Mouse (Mus musculus) adrenal gland, postnatal 4 days (tissue): ENCODE measurements at regions not wholly inside any gene's neighbourhood (a gene's known extent, or its start where the extent isn't known, plus 50 kb on each side); places are given as distances from the start of the nearest gene placed in this dataset.

Experiments used
- DNase-seq, 2 experiments: peaks; one replicate each; pipeline ENCODE4 v3.0.0; 2021 to 2022; ENCODE audit warnings: low spot score in 2 of 2, mixed read lengths in 2 of 2

DNA sequence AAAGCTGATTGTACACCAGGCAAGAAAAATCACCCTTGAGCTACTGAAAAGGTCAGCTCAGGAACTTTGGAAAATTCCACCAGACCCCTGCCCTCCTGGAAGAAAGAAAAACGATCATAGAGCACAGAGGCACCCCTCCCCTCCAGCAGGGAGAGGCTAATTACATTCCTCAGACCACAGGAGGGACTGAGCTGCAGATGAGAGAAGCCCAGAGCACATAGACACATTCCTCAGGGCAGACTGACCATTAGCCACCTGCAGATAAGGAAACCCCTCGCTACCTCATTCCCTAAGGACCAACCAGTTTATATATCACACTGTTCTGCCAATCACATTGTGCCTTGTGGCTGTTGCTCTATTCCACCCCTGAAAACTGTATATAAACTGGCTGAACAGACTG is 230.3 kb downstream of the Parp8 start:
- no peak for DNase-seq

DNA sequence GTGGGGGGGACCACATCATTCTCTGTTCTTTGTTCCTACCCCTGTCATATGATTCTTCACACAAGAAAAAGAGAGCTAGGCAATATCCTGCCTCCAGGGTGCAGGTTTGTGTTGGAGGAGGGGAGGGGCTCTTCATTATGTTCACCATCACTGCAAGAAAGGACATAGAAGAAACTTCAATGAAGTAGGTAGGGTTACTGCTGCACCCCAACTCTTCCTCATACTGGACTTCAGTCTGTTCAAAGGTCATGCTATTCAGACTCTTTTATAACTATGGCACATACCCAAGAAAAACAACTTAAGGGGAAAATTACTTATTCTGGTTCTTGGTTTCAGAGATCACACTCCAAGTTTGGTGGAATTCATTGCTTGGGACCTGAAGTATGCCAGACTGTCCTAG is 243.7 kb downstream of the Parp8 start:
- DNase-seq, result no peak

DNA sequence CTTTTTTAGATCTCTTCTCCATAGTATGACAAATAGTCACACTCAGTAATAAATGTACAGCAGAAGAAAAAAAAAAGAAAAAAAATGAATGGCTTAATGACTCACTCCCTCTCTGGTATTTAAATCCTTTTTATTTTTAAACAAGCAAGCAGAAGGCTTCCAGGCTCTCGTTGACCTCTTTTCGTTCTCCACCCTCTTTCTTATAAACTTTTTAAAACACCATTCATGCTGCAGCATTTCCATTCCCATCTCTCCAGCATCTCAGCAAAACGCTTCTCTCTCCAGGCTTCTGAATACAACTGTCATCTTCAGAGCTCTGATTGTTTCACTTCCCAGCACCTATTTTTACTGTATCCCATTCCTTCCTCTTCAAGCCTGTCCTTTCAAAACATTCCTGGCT is 259.8 kb downstream of the Parp8 start:
- DNase-seq, result no peak

DNA sequence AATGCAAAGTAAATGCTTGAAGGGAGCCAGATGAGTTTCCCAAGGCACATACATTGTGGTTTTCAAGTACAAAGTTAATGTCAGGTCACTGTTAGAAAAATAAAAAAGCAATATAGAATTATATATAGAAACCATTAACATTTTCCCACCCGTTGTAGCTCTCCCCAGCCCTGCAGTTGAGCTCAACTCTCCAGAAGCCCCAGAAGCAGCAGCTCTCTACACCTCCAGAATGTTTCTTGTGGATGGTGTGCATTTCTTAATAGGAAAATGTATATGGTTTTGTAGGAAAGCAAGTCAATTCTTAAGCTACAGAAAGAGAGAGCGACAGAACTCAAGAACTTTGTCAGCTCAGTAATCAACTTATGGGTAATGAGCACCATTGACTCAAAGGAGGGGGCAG is 265.4 kb downstream of the Parp8 start:
- DNase-seq, result no peak

DNA sequence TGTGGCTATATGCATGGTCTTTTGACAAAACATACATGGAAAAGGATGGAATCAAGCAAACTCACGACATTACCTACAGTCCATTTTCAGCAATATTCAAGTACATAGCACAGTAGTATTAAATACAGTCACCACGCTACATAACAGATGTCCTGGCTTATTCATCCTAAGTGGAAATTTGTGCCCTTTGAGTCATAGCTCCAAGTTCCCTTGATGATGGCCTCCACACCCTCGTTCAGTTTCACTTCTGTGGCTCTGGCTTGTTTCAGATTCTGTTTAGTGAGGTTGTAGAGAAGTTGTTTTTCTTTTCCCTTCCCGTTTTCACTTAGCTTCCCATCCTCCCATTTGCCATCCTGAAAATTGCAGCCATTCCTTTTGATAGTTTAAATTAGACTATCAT is 284.5 kb downstream of the Parp8 start:
- DNase-seq, result no peak

DNA sequence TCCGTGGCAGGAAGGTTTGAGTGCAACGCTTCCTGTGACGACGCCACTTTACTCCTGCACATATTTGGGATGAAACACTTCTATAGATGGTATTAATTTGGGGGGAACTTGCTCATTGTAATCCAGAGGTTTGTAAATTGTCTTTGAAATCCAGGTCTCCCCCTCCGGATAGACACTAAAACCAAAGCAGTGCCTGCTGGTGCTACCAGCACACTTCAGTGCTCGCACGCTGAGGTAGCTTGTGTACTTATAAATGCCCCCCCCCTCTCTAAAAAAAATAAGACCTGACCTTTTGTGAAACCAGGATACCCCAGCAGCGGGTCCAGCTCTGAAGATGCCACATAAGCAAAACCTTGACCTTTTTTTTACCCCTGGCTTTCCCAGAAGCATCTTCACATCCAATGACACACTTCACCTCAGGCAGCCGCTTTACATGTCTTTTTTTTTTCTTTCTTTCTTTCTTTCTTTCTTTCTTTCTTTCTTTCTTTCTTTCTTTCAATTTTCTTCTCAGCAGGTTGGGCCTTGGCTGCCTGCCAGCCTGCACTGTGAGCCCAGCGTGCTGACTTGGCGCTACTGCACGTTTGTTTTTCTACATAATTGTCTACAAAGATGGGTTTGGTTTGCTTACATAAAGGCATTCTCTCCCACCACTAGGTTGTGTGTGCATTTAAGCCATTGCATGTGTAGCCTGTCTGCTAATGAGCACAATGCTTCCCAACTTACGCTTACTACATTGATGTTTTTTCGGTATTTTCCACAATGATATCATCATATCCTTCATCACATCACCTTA is 301.8 kb downstream of the Parp8 start:
- DNase-seq, result no peak

DNA sequence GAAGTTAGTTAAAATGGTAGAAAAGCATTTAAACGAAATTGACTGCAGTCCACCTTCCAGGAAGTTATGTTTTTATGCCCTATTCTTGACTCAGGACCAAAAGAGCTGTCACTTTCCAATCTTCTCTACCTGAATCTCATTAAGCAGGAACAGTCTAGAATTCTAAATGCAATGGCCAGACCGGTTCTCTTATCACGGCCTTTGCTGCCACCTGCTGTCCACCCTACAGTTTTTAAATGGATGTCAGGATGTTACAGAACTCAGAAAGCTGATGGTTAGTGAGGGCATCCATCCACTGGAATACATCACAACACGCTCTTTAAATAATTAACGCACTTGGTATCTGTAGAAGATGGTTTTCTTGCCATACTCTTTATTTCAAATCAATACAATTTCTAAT is 310.5 kb downstream of the Parp8 start:
- DNase-seq, result no peak

DNA sequence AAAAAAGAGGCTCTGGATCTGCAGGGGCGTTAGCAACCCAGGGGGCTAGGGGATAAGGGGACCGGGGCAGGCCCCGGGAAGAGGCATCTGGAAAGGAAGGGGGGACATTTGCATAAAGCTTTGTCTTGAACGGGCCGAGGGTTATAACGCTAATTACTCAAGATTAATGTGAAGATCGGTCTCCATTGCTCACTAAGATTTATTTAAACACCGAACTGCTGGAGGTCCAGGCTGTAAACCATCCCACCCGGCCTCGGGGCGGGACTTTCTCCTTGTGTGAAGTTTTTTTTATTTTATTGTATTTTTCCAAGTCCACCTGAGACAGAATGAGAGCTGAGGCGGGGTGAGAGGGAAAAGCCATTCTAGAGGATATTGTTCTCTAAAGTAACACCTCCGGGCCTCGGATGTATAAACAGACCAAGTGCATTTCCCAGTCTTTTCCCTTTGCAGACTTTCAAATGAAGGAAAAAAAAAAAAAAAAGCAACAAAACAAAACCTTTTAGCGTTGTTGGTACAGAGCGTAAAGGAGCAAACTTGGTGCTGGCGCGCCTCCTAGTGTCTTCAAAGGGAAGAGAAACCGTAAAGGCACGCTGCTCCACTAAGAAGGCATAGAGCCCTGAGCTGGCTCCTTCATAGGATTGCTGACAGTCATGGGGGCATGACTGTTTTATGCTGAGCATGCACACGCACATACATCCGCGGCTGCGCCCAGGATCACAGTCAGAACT is 313.3 kb downstream of the Parp8 start:
- DNase-seq, result peak in 1 of 2 experiments; percentile 36

DNA sequence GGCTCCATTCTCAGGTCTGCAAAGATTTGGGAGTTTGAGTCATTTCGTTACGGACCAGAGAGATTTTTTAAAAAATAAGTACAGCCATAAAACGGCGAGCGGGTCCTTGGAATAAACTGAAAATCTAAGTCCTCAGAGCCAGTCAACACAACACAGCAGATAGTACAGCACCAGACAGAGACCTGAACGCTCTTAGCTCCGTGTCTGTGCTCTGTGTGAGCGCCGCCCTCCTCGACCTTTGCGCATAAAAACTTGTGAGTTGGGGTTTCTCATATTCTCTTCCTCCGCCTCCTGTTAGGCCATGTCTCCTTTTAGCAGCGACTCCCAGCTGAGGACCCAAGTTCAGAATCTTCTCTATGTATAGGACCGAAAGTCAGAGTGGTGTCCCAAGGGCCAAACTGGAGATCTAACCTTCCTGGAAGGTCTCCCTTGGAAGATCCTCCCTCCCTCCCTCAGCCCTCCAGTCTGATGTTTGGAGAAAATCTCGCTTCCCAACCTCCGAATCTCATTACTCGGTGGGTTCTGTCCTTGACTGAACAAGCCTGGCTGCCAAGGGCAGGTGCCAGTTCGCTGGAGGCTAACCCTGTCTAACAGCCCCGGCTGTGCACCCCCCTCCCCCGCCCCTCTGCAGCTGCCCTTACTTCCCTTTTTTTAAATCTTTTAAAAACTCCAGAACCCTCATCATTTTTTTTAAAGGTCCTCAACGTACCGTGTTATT is 314.0 kb downstream of the Parp8 start:
- DNase-seq, result no peak

DNA sequence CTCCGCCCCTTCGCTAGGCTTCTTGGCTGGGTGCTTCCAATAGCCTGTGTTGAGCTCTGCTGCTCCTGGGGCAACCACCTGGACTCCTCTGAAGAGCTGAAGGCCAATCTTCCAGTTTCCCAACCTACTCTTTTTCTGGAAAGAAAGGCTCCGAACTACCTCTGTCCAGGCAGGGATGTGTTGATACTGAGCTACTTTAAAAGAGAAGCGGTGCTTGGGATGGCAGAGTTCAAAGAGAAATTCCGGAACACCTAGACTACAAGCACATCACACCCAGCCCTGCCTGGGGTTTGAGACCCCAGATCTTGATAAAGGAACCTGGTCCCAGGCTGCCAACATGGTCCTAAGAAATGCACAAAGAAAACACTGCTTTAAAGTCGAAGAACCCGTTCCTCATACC is 315.7 kb downstream of the Parp8 start:
- DNase-seq, result no peak

DNA sequence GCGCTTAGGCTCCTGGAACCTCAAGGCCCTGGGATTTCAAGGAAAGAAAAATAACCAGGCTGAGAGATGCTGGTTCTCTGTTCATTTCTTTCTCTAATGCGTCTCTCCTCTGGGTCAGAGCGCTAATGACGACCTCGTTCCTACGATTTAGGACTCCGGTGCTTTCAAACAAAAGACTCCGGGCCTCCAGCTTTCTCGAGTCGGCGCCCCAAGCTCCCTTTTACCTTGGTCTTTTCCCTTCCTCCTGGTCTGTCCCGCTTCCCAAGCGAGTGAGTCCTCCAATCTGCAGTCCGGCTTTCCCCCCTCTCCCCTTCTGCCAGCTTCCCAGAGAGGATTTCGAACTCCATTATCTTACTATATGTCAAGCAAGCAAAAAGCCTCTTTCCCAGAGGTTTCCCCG is 316.5 kb downstream of the Parp8 start:
- DNase-seq, result no peak

DNA sequence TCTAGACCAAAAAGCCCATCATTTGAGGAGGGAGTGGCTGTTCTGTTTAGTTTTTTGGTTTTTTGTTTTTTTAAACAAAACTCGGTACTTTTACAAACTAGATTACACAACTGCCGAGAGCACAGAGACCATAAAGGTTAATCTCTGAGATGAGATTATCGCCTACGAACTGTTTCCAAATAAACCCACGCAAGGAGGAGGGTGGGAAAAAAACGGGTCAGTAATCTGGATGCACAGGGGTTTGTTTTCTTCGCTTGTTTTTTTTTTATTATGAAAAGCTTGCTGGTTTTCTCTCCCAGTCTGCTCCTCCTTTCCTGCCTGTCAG is 316.9 kb downstream of the Parp8 start:
- no peak for DNase-seq

DNA sequence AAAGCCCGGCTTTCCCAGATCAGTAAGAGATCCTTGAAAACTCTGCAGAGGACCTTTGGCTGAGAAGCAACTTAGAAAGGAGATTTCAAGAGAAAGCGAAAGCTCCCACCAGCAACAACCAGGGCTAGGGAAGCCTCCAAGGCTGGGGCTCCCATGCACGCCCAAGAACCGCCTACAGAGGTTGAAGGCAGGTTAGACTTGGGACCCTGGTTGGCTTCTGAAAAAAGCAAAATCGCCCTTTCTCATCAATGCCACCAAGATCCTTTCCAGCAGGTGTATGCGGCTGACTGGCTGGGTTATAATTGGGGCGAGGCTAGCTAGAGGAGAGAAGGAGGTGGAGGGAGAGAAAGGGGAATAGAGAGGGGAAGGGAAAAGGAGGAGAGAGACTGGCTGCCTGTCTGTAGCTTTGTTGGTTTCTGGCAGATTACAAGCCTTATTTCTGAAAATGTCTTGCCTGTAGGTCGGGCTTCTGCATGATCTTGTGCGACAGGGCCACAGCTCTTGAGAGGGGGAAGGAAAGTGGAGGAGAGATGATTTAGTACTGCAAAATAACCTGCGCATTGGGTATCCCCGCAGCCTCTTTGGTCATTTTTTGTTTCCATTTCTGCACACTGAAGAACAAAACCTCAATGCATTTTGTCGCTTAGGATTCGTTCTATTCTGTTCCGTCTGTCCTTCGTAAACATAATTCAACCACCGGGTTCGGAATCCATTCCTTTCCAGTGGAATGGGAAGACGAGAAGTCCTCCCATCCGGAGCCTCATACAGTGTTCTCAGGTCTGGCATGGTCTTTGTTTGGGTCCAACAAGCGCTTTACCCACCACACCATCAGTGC is 317.5 kb downstream of the Parp8 start:
- no peak for DNase-seq

DNA sequence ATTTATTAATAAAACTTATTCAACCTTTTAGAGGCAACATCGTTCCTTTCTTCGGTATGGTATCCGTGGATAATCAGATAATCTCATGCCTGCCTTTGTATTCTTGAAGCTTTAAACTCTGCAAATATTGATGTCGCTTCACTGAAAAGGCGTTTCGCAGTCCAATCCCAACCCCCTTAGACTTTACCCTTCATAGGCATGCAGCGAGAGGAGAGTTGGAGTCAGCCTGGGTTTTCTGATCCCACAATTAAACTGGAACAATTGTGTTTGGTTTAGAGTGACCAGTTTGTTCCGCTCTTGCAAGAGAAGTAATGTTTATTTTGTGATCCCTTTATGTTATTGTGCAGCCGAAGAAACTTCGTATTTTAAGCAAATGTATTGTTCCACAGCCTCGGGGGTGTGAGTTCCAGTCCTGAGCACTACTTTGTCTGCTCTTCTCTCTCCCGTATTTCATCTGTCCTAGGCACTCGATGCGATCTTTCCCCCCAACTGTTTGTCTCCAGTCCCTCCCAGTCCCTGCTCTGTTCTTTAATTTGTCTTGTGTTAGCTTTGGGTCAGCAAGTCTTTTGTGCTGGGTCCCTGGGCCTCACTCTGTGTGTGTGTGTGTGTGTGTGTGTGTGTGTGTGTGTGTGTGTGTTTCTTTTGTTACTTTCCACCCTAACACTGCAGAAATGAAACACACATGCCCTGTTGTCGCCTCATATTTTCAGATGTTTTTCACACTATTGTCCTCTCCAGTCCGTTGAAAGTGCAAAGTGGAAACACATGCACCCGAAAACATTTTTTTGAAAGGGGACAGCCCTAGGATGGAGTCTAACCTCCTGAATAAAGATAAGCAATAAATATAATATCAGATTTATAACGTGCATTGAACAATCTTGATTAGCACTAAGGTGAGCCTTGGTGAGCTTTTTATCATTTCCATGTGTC is 318.7 kb downstream of the Parp8 start:
- no peak for DNase-seq

DNA sequence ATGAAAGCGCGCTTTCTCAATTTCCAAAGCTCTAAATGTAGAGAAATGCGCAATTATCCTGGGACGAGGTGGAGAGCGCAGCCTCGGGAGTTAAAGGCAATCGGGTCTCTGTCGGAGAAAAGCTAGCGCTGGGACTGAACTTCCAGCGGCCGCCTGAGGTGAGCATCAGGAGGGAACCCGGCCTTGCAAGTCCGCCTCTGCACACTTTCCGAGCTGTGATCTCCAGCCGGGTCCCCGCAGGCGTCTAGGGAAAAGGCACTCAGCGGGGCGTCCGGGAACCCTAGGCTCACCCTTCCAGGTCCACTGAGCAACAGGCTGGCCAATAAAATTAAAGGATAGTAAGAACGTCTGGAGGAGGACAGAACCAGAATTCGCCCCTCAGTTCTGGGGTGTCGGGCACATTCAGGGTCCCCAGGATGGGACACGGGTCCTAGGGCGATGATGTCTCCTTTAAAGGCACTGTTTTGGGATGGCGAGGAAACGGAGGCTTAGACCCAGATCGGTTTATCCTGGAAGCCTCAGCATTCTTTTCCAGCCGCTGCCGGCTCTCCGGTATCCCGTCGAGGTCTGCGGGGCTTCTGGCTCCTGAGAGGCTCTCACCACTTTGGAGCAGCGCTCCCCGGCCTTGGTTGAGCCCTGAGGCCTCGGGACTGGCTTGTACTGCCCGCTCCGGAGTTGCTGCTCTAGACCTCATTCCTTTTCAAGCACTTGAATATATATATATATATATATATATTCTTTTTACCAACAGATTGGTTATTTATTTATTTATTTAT is 319.5 kb downstream of the Parp8 start:
- no peak for DNase-seq

DNA sequence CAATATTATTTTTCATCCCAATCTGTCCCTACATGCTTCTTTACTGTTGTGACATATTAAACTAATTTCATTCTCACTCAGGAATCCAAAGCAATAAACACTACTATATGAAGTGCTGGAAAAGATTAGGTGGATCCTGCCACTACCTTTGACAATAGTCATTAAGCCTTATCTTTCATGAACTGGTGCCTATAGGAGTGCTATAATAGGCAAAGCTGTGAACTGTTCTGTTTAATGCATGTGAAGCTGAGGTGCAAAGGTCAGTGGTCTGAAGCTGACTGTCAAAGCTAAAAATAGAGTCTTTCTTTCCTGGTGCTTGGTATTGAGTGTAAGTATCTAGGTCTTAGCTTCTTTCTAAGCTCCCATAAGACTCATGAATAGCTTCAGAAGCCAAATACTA is 336.6 kb downstream of the Parp8 start:
- DNase-seq, result no peak
